Mouse (Mus musculus) liver, embryonic 13.5 days (tissue): ENCODE measurements around the gene Grin2b. TPM values are rescaled to one million over a fixed set of nuclear protein-coding genes. Genes with fewer than 3 reads are reported as not detected.
"Not testable (repeated sequence)": the region's sequence is repeated elsewhere in the genome, so short reads cannot be mapped to it uniquely, and the experiment has no call there.

Experiments
- ATAC-seq: fragments of 200-750 bp; cut with Nextera tagmentation; 2 replicates; pipeline ENCODE4 v1.8.0; 2017; ENCODE audit warnings: low read depth, mild to moderate bottlenecking, moderate number of reproducible peaks, moderate library complexity
- DNase-seq: peaks from one replicate; pipeline ENCODE4 v3.0.0; 2022
- H3K27ac ChIP-seq: fragments of 300-500 bp; sonication (generic); 2 replicates; pipeline ENCODE4 v1.5.1; 2015; ENCODE audit warnings: moderate library complexity, mild to moderate bottlenecking, inconsistent platforms
- H3K27me3 ChIP-seq: fragments of 300-500 bp; sonication (generic); 2 replicates; pipeline ENCODE4 v1.6.1; 2015; ENCODE audit warnings: mild to moderate bottlenecking, inconsistent platforms
- H3K36me3 ChIP-seq: fragments of 300-500 bp; sonication (generic); 2 replicates; pipeline ENCODE4 v1.6.1; 2015; ENCODE audit warnings: mild to moderate bottlenecking, inconsistent platforms
- H3K4me1 ChIP-seq: fragments of 300-500 bp; sonication (generic); replicated peaks from 2 replicates; pipeline ENCODE4 v1.6.1; 2015; ENCODE audit warnings: inconsistent platforms
- H3K4me2 ChIP-seq: fragments of 300-500 bp; sonication (generic); 2 replicates; pipeline ENCODE4 v1.6.1; 2015; ENCODE audit warnings: inconsistent platforms, mild to moderate bottlenecking, moderate library complexity
- H3K4me3 ChIP-seq: fragments of 300-500 bp; sonication (generic); replicated peaks from 2 replicates; pipeline ENCODE4 v1.5.1; 2015; ENCODE audit warnings: mild to moderate bottlenecking, inconsistent platforms
- H3K9ac ChIP-seq: fragments of 300-500 bp; sonication (generic); 2 replicates; pipeline ENCODE4 v1.6.1; 2015; ENCODE audit warnings: mild to moderate bottlenecking, inconsistent platforms
- H3K9me3 ChIP-seq: fragments of 300-500 bp; sonication (generic); replicated peaks from 2 replicates; pipeline ENCODE4 v1.6.1; 2016; ENCODE audit warnings: inconsistent platforms
- WGBS: fragments of 180-500 bp; shearing (Covaris S2); methylation state at CpG from one replicate; pipeline ENCODE4 v1.1.7; 2015; ENCODE audit not compliant: insufficient replicate concordance; 5-methylcytosine and 5-hydroxymethylcytosine counted together
- polyA plus RNA-seq: library from polyadenylated mRNA; unstranded; fragments of >200 nt; fragmentation: Nextera tagmentation; extraction: Ambion mirVana; gene quantifications from 2 replicates; pipeline ENCODE4 v1.2.1, GENCODE M21; 2015

Grin2b gene
- polyA plus RNA-seq, 1 experiment from 2014 or later = 0.21 TPM

- ATAC-seq = no peak
- H3K9me3 ChIP-seq = peaks cover 14% of the 10 kb centered on the region; the same call in 1 of the 2 replicates
- H3K36me3 ChIP-seq = no peaks in the 10 kb centered on the region
- no peaks in the 10 kb centered on the region for H3K4me1 ChIP-seq
- H3K27me3 ChIP-seq = no peaks in the 10 kb centered on the region
- no peak overlapping the region for H3K27ac ChIP-seq
- WGBS = 78% methylated on average over 4 of the region's 4 CpGs
- H3K4me2 ChIP-seq = no peak overlapping the region
- DNase-seq = no peak
- H3K4me3 ChIP-seq = no peak overlapping the region
- H3K9ac ChIP-seq = no peak overlapping the region
Measured at GRCm38 (mm10) chr6:135734227-135734732, 439.0 kb downstream of the Grin2b start.

GRCm38 (mm10) chr6:135727106-135727505 lies 446.2 kb downstream of the Grin2b start:
- Histone ChIP-seq H3K4me3 (no peak overlapping the region), H3K9me3 (peaks cover 3% of the 10 kb centered on the region; the same call in 1 of the 2 replicates), H3K4me2 (no peak overlapping the region), H3K27ac (no peak overlapping the region), H3K36me3 (no peaks in the 10 kb centered on the region), H3K4me1 (no peaks in the 10 kb centered on the region), H3K9ac (no peak overlapping the region), H3K27me3 (no peaks in the 10 kb centered on the region)
- 69% methylated on average over 5 of the region's 5 CpGs for WGBS
- ATAC-seq = no peak
- DNase-seq = no peak

GRCm38 (mm10) chr6:135721706-135722105 lies 451.6 kb downstream of the Grin2b start:
- no peak for DNase-seq
- ATAC-seq = no peak
- Histone ChIP-seq H3K4me2 (no peak overlapping the region), H3K27ac (no peak overlapping the region), H3K27me3 (no peaks in the 10 kb centered on the region), H3K4me3 (no peak overlapping the region), H3K36me3 (no peaks in the 10 kb centered on the region), H3K9me3 (no peaks in the 10 kb centered on the region), H3K4me1 (no peaks in the 10 kb centered on the region), H3K9ac (no peak overlapping the region)
- 69% methylated on average over 2 of the region's 2 CpGs for WGBS

- no peak for ATAC-seq
- H3K36me3 ChIP-seq = no peaks in the 10 kb centered on the region
Measured at GRCm38 (mm10) chr6:135714906-135715305, 458.4 kb downstream of the Grin2b start.

GRCm38 (mm10) chr6:135714236-135714635 lies 459.1 kb downstream of the Grin2b start:
- DNase-seq (no peak), ATAC-seq (no peak)
- no peak overlapping the region for H3K9ac ChIP-seq
- no peak overlapping the region for H3K4me3 ChIP-seq
- no peaks in the 10 kb centered on the region for H3K9me3 ChIP-seq
- 52% methylated on average over 1 of the region's 1 CpGs for WGBS
- no peak overlapping the region for H3K27ac ChIP-seq
- no peaks in the 10 kb centered on the region for H3K36me3 ChIP-seq
- no peak overlapping the region for H3K4me2 ChIP-seq
- H3K27me3 ChIP-seq = no peaks in the 10 kb centered on the region
- H3K4me1 ChIP-seq = no peaks in the 10 kb centered on the region

More at GRCm38 (mm10) chr6:135714906-135715305, 458.4 kb downstream of the Grin2b start:
- no peak for DNase-seq
- Histone ChIP-seq H3K4me2 (no peak overlapping the region), H3K27ac (no peak overlapping the region), H3K4me1 (no peaks in the 10 kb centered on the region), H3K27me3 (no peaks in the 10 kb centered on the region), H3K9me3 (no peaks in the 10 kb centered on the region), H3K9ac (no peak overlapping the region), H3K4me3 (no peak overlapping the region)
- 55% methylated on average over 3 of the region's 4 CpGs for WGBS

GRCm38 (mm10) chr6:135713716-135714115 lies 459.6 kb downstream of the Grin2b start:
- Histone ChIP-seq H3K4me1 (no peaks in the 10 kb centered on the region), H3K4me2 (no peak overlapping the region), H3K9ac (no peak overlapping the region), H3K27ac (no peak overlapping the region), H3K4me3 (no peak overlapping the region), H3K36me3 (no peaks in the 10 kb centered on the region), H3K27me3 (no peaks in the 10 kb centered on the region), H3K9me3 (no peaks in the 10 kb centered on the region)
- 42% methylated on average over 8 of the region's 8 CpGs for WGBS
- ATAC-seq = no peak
- DNase-seq = no peak

- not testable (repeated sequence) for DNase-seq, H3K36me3 ChIP-seq, H3K4me3 ChIP-seq, H3K9ac ChIP-seq, ATAC-seq, H3K27ac ChIP-seq, H3K9me3 ChIP-seq, H3K4me2 ChIP-seq, H3K27me3 ChIP-seq, H3K4me1 ChIP-seq
- WGBS = 66% methylated on average over 6 of the region's 6 CpGs
Measured at GRCm38 (mm10) chr6:135706850-135707522, 466.3 kb downstream of the Grin2b start.

- Histone ChIP-seq H3K27ac (no peak overlapping the region), H3K4me3 (no peak overlapping the region), H3K36me3 (no peaks in the 10 kb centered on the region), H3K9me3 (no peaks in the 10 kb centered on the region), H3K27me3 (no peaks in the 10 kb centered on the region), H3K4me2 (no peak overlapping the region), H3K9ac (no peak overlapping the region), H3K4me1 (no peaks in the 10 kb centered on the region)
- DNase-seq (no peak), ATAC-seq (no peak)
- WGBS = 56% methylated on average over 2 of the region's 2 CpGs
Measured at GRCm38 (mm10) chr6:135703655-135704054, 469.7 kb downstream of the Grin2b start.

GRCm38 (mm10) chr6:135701361-135701760 lies 471.9 kb downstream of the Grin2b start:
- Histone ChIP-seq H3K27me3 (no peaks in the 10 kb centered on the region), H3K9me3 (no peaks in the 10 kb centered on the region), H3K4me3 (no peak overlapping the region), H3K36me3 (no peaks in the 10 kb centered on the region), H3K9ac (no peak overlapping the region), H3K4me2 (no peak overlapping the region), H3K27ac (no peak overlapping the region), H3K4me1 (no peaks in the 10 kb centered on the region)
- no peak for ATAC-seq
- 63% methylated on average over 3 of the region's 3 CpGs for WGBS
- no peak for DNase-seq

GRCm38 (mm10) chr6:135700717-135701345 lies 472.5 kb downstream of the Grin2b start:
- no peak overlapping the region for H3K4me3 ChIP-seq
- H3K27me3 ChIP-seq = no peaks in the 10 kb centered on the region
- no peak overlapping the region for H3K27ac ChIP-seq
- no peak overlapping the region for H3K9ac ChIP-seq
- no peaks in the 10 kb centered on the region for H3K4me1 ChIP-seq
- DNase-seq (no peak), ATAC-seq (no peak)
- WGBS = 41% methylated on average over 12 of the region's 12 CpGs
- H3K4me2 ChIP-seq = no peak overlapping the region
- no peaks in the 10 kb centered on the region for H3K36me3 ChIP-seq
- no peaks in the 10 kb centered on the region for H3K9me3 ChIP-seq

- H3K4me3 ChIP-seq = no peak overlapping the region
- H3K27ac ChIP-seq = no peak overlapping the region
- 75% methylated on average over 9 of the region's 9 CpGs for WGBS
- H3K27me3 ChIP-seq = no peaks in the 10 kb centered on the region
- no peak overlapping the region for H3K4me2 ChIP-seq
- ATAC-seq (no peak), DNase-seq (no peak)
- H3K4me1 ChIP-seq = no peaks in the 10 kb centered on the region
- no peaks in the 10 kb centered on the region for H3K36me3 ChIP-seq
- H3K9ac ChIP-seq = no peak overlapping the region
- peaks cover 5% of the 10 kb centered on the region for H3K9me3 ChIP-seq
Measured at GRCm38 (mm10) chr6:135692533-135692932, 480.8 kb downstream of the Grin2b start.

- Histone ChIP-seq H3K4me3 (no peak overlapping the region), H3K9ac (no peak overlapping the region), H3K36me3 (no peaks in the 10 kb centered on the region), H3K4me1 (no peaks in the 10 kb centered on the region), H3K4me2 (no peak overlapping the region), H3K27me3 (no peaks in the 10 kb centered on the region), H3K9me3 (peaks cover 5% of the 10 kb centered on the region), H3K27ac (no peak overlapping the region)
- ATAC-seq = no peak
- WGBS = 80% methylated on average over 7 of the region's 7 CpGs
- no peak for DNase-seq
Measured at GRCm38 (mm10) chr6:135691561-135691960, 481.8 kb downstream of the Grin2b start.
